Mouse (Mus musculus) brain, embryonic 14.5 days (tissue): ENCODE measurements around the gene Rcn2. TPM values are rescaled to one million over a fixed set of nuclear protein-coding genes. Genes with fewer than 3 reads are reported as not detected.

Experiments used
- DNase-seq: peaks from one replicate; pipeline ENCODE4 v3.0.0-alpha.2; 2011; ENCODE audit warnings: low read depth
- CTCF ChIP-seq: fragments of 200-500 bp; IDR thresholded peaks from 2 replicates; pipeline ENCODE4 v1.5.1; 2012; ENCODE audit warnings: inconsistent platforms, mild to moderate bottlenecking, moderate library complexity, borderline replicate concordance; ENCODE audit not compliant: insufficient read depth, insufficient read length; ENCODE audit errors: extremely low read depth
- POLR2A ChIP-seq: fragments of 200-500 bp; IDR thresholded peaks from 2 replicates; pipeline ENCODE4 v1.6.1; 2012; ENCODE audit warnings: mild to moderate bottlenecking, inconsistent platforms, borderline replicate concordance; ENCODE audit not compliant: poor library complexity, insufficient read depth, insufficient read length, severe bottlenecking; ENCODE audit errors: extremely low read depth
- polyA plus RNA-seq: library from polyadenylated mRNA; depleted of rRNA; stranded (reverse); fragments of >200 nt; gene quantifications from 2 replicates; pipeline ENCODE4 v1.2.3, GENCODE M21; 2012; rRNA removed

The Rcn2 gene
- polyA plus RNA-seq, 1 experiment, result 154 TPM

DNA sequence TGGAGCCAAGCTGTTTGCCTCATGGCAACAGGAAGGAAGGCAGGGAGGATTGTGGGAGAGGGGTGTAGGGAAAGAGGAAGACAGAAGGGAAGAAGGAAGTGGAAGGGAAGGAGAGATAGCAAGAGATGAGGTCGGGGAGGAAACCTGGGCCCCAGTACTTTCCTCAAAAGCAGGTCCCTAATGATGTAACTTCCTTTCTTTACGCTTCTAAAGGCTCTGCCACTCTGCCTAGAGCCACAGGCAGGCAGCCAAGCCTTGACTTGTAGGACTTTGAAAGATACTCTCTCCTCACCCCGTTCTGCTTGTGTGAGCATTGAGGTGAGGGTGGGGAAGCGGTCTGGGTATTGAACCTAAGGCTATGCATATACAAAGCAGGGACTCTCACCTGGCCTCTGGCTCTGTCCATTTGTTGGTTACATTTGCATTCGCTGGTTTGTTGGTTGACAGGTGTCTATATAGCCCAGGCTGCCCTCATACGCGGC, 58.4 kb downstream of the Rcn2 start:
- TF ChIP-seq CTCF, result no peak
- TF ChIP-seq POLR2A, result no peak
- no peak for DNase-seq

DNA sequence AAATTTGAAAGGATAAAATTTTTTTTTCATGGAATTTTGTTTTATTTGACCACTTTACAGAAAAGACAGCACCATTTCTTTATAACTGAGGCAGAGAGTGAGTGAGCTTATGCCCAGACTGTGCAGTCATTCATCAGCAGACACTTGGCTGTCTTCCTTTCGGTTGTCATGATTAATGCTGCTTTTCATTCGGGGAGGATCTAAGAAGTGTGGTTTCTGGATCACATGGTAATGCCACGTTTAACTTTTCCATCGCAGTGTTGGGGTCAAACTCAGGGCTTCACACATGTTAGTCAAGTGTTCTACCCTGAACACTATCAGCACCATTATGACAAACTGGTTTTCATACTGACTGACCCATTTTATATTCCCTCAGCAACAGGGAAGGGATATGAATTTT, 59.4 kb downstream of the Rcn2 start:
- DNase-seq, result peak; percentile 33
- no peak for TF ChIP-seq CTCF
- TF ChIP-seq POLR2A, result no peak

DNA sequence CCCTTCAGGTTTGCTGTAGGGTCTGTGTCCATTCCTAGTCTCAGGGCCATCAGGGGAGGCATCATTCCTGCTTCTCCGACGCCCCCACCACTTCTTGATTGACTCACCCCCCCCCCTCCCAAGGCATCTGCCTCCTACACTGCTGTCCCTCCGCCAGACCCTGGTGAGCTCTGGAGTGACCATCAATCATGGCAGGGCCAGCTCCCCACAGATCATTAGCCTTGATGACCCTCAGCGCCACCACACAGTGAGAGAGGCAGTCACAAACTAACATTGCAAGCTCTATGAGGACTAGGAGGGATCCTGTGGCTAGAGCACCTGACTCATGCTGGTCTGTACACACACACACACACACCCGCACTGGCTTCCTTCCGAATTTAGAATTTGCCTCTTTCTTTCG, 63.3 kb downstream of the Rcn2 start:
- no peak for DNase-seq
- TF ChIP-seq CTCF (no peak), POLR2A (no peak)

DNA sequence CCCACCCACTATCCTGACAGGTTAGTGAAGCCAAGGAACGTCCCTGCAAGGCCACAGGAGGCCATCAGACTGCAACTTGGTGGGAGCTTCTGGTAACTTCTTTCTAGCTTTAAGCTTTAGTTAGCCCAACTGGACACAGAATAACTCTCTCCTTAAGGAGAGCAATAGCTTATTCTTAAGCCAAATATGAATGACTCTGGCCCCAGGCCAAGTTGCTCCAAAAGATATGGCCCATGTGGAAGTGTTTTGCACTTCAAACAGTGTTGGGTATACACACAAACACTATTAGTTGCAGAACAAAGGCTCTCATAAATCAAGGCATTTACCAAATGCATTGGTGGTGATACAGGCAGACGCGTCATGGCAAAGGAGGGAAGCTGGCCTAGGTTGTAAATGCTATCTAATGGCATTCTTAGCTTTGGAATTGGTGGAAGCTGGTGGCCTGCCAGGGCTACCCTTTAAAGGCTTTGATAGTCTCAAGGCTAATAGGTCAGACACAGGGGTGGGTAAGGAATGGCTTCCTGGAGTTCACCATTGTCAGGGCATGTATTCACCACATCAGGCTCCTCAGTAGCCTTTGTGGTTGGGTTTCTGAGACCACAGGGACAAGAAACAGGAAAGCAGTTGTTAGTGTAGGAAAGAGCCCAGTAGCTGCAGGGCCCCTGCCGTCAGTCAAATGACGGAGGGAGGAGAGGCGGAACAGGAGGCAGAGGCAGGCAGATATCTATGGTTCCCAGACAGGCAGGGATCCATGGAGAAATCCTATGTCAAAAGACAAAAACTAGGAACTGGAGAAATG, 64.8 kb downstream of the Rcn2 start:
- DNase-seq, result no peak
- TF ChIP-seq POLR2A (no peak), CTCF (no peak)

GRCm38 (mm10) chr9:56107527-56107926, 65.9 kb downstream of the Rcn2 start:
- DNase-seq, result no peak
- TF ChIP-seq CTCF, result no peak
- no peak for TF ChIP-seq POLR2A

GRCm38 (mm10) chr9:56108174-56108573, 66.5 kb downstream of the Rcn2 start:
- TF ChIP-seq POLR2A (no peak), CTCF (no peak)
- DNase-seq, result no peak

Other genes starting within 250 kb of the Rcn2 start
- gene Scaper, start 103.7 kb upstream of the Rcn2 start, polyA plus RNA-seq, result 15.2 and 27.1 TPM in 2 replicates
- not detected in 2 replicates for gene 4930563M21Rik, start 31.3 kb upstream of the Rcn2 start, polyA plus RNA-seq
- 0.74 and 0.97 TPM in 2 replicates for gene Pstpip1, start 48.1 kb downstream of the Rcn2 start, polyA plus RNA-seq
- gene Tspan3, start 123.6 kb downstream of the Rcn2 start, polyA plus RNA-seq, result 382 and 433 TPM in 2 replicates